Mouse (Mus musculus) neutrophil, adult 5-6 weeks (primary cell): ENCODE results near the gene Reg3a. TPM values are rescaled to one million over a fixed set of nuclear protein-coding genes. Genes with fewer than 3 reads are reported as not detected.
"Not testable (repeated sequence)": the region's sequence is repeated elsewhere in the genome, so short reads cannot be mapped to it uniquely, and the experiment has no call there.

Source experiments
- ATAC-seq: fragments of 151-379, 151-347 bp; 2 replicates; pipeline ENCODE4 v1.8.0; 2017; ENCODE audit warnings: mild to moderate bottlenecking, moderate TSS enrichment; ENCODE audit not compliant: insufficient number of reproducible peaks, poor library complexity, low FRiP score, severe bottlenecking; ENCODE audit errors: extremely low read depth
- total RNA-seq: library from RNA; stranded (forward); fragments of 200-1000 nt; gene quantifications from 2 replicates; pipeline ENCODE4 v1.2.3, GENCODE M21; 2017

Gene Reg3a
- not detected in 2 replicates for total RNA-seq

GRCm38 (mm10) chr6:78380409-78380808, at the start of gene Reg3a:
Reg3a (plus strand) TSS chr6:78380709.
- no peak for ATAC-seq

GRCm38 (mm10) chr6:78331919-78332569, 48.5 kb upstream of the Reg3a start:
- ATAC-seq = no peak

- no peak for ATAC-seq
Measured at GRCm38 (mm10) chr6:78340296-78340695, 40.2 kb upstream of the Reg3a start.

GRCm38 (mm10) chr6:78341689-78342088, 38.8 kb upstream of the Reg3a start:
- no peak for ATAC-seq

- no peak for ATAC-seq
Measured at GRCm38 (mm10) chr6:78361971-78362563, 18.4 kb upstream of the Reg3a start.

- ATAC-seq = no peak
Measured at GRCm38 (mm10) chr6:78370357-78370756, 10.2 kb upstream of the Reg3a start, which contains the start of gene Reg3b. Reg3b (plus strand) TSS chr6:78370657.

GRCm38 (mm10) chr6:78378765-78379164, 1.7 kb upstream of the Reg3a start, which contains the start of gene Reg3d:
Reg3d (minus strand) TSS chr6:78378865.
- no peak for ATAC-seq

GRCm38 (mm10) chr6:78385609-78386008, 5.1 kb downstream of the Reg3a start:
- no peak for ATAC-seq

GRCm38 (mm10) chr6:78395323-78395722, 14.8 kb downstream of the Reg3a start, which contains the start of gene Reg2:
Reg2 (plus strand) TSS chr6:78395623.
- not testable (repeated sequence) for ATAC-seq

GRCm38 (mm10) chr6:78422411-78422810, 41.9 kb downstream of the Reg3a start, which contains the start of gene Reg1:
Reg1 (plus strand) TSS chr6:78422711.
- ATAC-seq = not testable (repeated sequence)

GRCm38 (mm10) chr6:78425497-78425896, 45.0 kb downstream of the Reg3a start:
- no peak for ATAC-seq

Other genes with a start within 250 kb of the Reg3a start
- not detected in 2 replicates for gene Reg3b, start 10.1 kb upstream of the Reg3a start, total RNA-seq
- gene Reg3d, start 1.8 kb upstream of the Reg3a start, total RNA-seq = not detected in 2 replicates
- not detected in 2 replicates for gene Reg2, start 14.9 kb downstream of the Reg3a start, total RNA-seq
- gene Reg1, start 42.0 kb downstream of the Reg3a start, total RNA-seq = not detected in 2 replicates
- not detected in 2 replicates for gene Reg3g, start 88.2 kb downstream of the Reg3a start, total RNA-seq